In genomic region chr1:39015529-39015928, GRCm38 (mm10) we compare ENCODE assay signal across 24 mouse cellular contexts. TPM values are rescaled to one million over a fixed set of nuclear protein-coding genes. Genes with fewer than 3 reads are reported as not detected.
DNase-seq lines count a peak whose midpoint lies in the region; ATAC-seq lines count a peak whose summit lies in the region.
"Had no signal": no experiment of that assay in that cellular context is flagged by ENCODE, and none has a peak within 500 bp of the region (broad histone marks: within the 10 kb centered on the region; RNA-seq: fewer than 3 reads in every experiment).

No protein-coding gene starts in this region.

- 84% methylated on average over 10 of the region's 10 CpGs for WGBS in hindbrain, embryonic 16.5 days
- 87% methylated on average over 10 of the region's 10 CpGs for WGBS in hindbrain, embryonic 13.5 days
- WGBS in liver, embryonic 16.5 days (ENCODE audit: insufficient replicate concordance): 51% methylated on average over 10 of the region's 10 CpGs
- WGBS in liver, embryonic 12.5 days (ENCODE audit: insufficient replicate concordance): 64% methylated on average over 10 of the region's 10 CpGs
- 77% methylated on average over 10 of the region's 10 CpGs for WGBS in lung, embryonic 15.5 days
- 73% methylated on average over 10 of the region's 10 CpGs for WGBS in neural tube, embryonic 15.5 days

- no peak overlapping the region for H3K9ac ChIP-seq in hindbrain, embryonic 16.5 days (ENCODE audit: low read depth, low read length)
- H3K9ac ChIP-seq in hindbrain, embryonic 13.5 days: no peak overlapping the region
- no peak overlapping the region for H3K9ac ChIP-seq in liver, embryonic 16.5 days (ENCODE audit: low read depth, low read length)
- no peak overlapping the region for H3K9ac ChIP-seq in liver, embryonic 12.5 days
- no peak overlapping the region for H3K9ac ChIP-seq in lung, embryonic 15.5 days
- no peak overlapping the region for H3K9ac ChIP-seq in neural tube, embryonic 15.5 days (replicated peaks)
- H3K9ac ChIP-seq: embryonic facial prominence, embryonic 13.5 days; embryonic facial prominence, embryonic 15.5 days; forebrain, embryonic 12.5 days had no signal

- no peaks in the 10 kb centered on the region for H3K36me3 ChIP-seq in hindbrain, embryonic 16.5 days (ENCODE audit: control insufficient read depth, insufficient read depth, low read length)
- H3K36me3 ChIP-seq in hindbrain, embryonic 13.5 days: no peaks in the 10 kb centered on the region
- no peaks in the 10 kb centered on the region for H3K36me3 ChIP-seq in liver, embryonic 16.5 days (ENCODE audit: control insufficient read depth, insufficient read depth)
- H3K36me3 ChIP-seq in liver, embryonic 12.5 days: no peaks in the 10 kb centered on the region
- H3K36me3 ChIP-seq in lung, embryonic 15.5 days: no peaks in the 10 kb centered on the region
- H3K36me3 ChIP-seq in neural tube, embryonic 15.5 days: no peaks in the 10 kb centered on the region
- H3K36me3 ChIP-seq: embryonic facial prominence, embryonic 13.5 days; embryonic facial prominence, embryonic 15.5 days; forebrain, embryonic 10.5 days; forebrain, embryonic 12.5 days had no signal

- no peaks in the 10 kb centered on the region for H3K27me3 ChIP-seq in hindbrain, embryonic 16.5 days (replicated peaks; ENCODE audit: control insufficient read depth, insufficient read depth, low read length)
- H3K27me3 ChIP-seq in hindbrain, embryonic 13.5 days: no peaks in the 10 kb centered on the region
- H3K27me3 ChIP-seq in liver, embryonic 16.5 days (ENCODE audit: control insufficient read depth, insufficient read depth, low read depth, low read length): no peaks in the 10 kb centered on the region
- H3K27me3 ChIP-seq in liver, embryonic 12.5 days (replicated peaks): no peaks in the 10 kb centered on the region
- H3K27me3 ChIP-seq in lung, embryonic 15.5 days: no peaks in the 10 kb centered on the region
- H3K27me3 ChIP-seq in neural tube, embryonic 15.5 days (replicated peaks): no peaks in the 10 kb centered on the region
- H3K27me3 ChIP-seq: embryonic facial prominence, embryonic 13.5 days; embryonic facial prominence, embryonic 15.5 days; forebrain, embryonic 12.5 days had no signal

- no peaks in the 10 kb centered on the region for H3K4me1 ChIP-seq in hindbrain, embryonic 16.5 days (ENCODE audit: control insufficient read depth, insufficient read depth, low read depth, low read length)
- no peaks in the 10 kb centered on the region for H3K4me1 ChIP-seq in hindbrain, embryonic 13.5 days (replicated peaks)
- no peaks in the 10 kb centered on the region for H3K4me1 ChIP-seq in liver, embryonic 16.5 days (ENCODE audit: control insufficient read depth, low read depth, low read length)
- H3K4me1 ChIP-seq in liver, embryonic 12.5 days: no peaks in the 10 kb centered on the region
- no peaks in the 10 kb centered on the region for H3K4me1 ChIP-seq in lung, embryonic 15.5 days
- H3K4me1 ChIP-seq in neural tube, embryonic 15.5 days: 0 out of 2 replicates have a peak, but pooled peaks cover 1% of the 10 kb centered on the region
- H3K4me1 ChIP-seq: embryonic facial prominence, embryonic 13.5 days; embryonic facial prominence, embryonic 15.5 days; forebrain, embryonic 12.5 days had no signal

- no peak for DNase-seq in lung, postnatal 25 days (ENCODE audit: low spot score)
- DNase-seq in urinary bladder, adult 2 months (ENCODE audit: low spot score): no peak
- DNase-seq: adrenal gland, adult 2 months; adrenal gland, postnatal 10 days; adrenal gland, postnatal 25 days; cerebellum, adult 11 months; cerebellum, adult 18-20 months; cerebellum, adult 8-10 months; cerebellum, adult 9-11 months; cerebellum, postnatal 14 days; cerebellum, postnatal 36 days; embryo, embryonic 11 days had no signal

- 0 out of 2 replicates have a peak, but pooled peaks have one; percentile 30 for ATAC-seq in hindbrain, embryonic 16.5 days
- ATAC-seq in hindbrain, embryonic 13.5 days (ENCODE audit: low FRiP score): no peak
- ATAC-seq in liver, embryonic 16.5 days (ENCODE audit: low read depth): peak; percentile 47
- ATAC-seq in liver, embryonic 12.5 days: no peak
- ATAC-seq in lung, embryonic 15.5 days (ENCODE audit: borderline replicate concordance, extremely low read depth, low FRiP score, low TSS enrichment): 0 out of 2 replicates have a peak, but pooled peaks have one; percentile 27
- ATAC-seq in neural tube, embryonic 15.5 days (ENCODE audit: low FRiP score): 0 out of 2 replicates have a peak, but pooled peaks have one; percentile 21
- ATAC-seq: forebrain, embryonic 14.5 days had no signal

- no peak overlapping the region for H3K4me2 ChIP-seq in hindbrain, embryonic 16.5 days (ENCODE audit: low read length)
- H3K4me2 ChIP-seq in hindbrain, embryonic 13.5 days: no peak overlapping the region
- H3K4me2 ChIP-seq in liver, embryonic 16.5 days (ENCODE audit: low read depth, low read length): no peak overlapping the region
- no peak overlapping the region for H3K4me2 ChIP-seq in liver, embryonic 12.5 days
- H3K4me2 ChIP-seq in lung, embryonic 15.5 days: no peak overlapping the region
- no peak overlapping the region for H3K4me2 ChIP-seq in neural tube, embryonic 15.5 days
- H3K4me2 ChIP-seq: embryonic facial prominence, embryonic 13.5 days; embryonic facial prominence, embryonic 15.5 days; forebrain, embryonic 12.5 days had no signal

- no peaks in the 10 kb centered on the region for H3K9me3 ChIP-seq in hindbrain, embryonic 16.5 days (ENCODE audit: control insufficient read depth, low read length)
- H3K9me3 ChIP-seq in hindbrain, embryonic 13.5 days: no peaks in the 10 kb centered on the region
- H3K9me3 ChIP-seq in liver, embryonic 16.5 days (replicated peaks; ENCODE audit: control insufficient read depth, low read length): no peaks in the 10 kb centered on the region
- no peaks in the 10 kb centered on the region for H3K9me3 ChIP-seq in liver, embryonic 12.5 days (replicated peaks)
- H3K9me3 ChIP-seq in lung, embryonic 15.5 days: no peaks in the 10 kb centered on the region
- H3K9me3 ChIP-seq in neural tube, embryonic 15.5 days (replicated peaks): no peaks in the 10 kb centered on the region
- H3K9me3 ChIP-seq: embryonic facial prominence, embryonic 13.5 days; embryonic facial prominence, embryonic 15.5 days; forebrain, embryonic 10.5 days; forebrain, embryonic 12.5 days had no signal

- no peak overlapping the region for H3K4me3 ChIP-seq in hindbrain, embryonic 16.5 days (ENCODE audit: low read length)
- no peak overlapping the region for H3K4me3 ChIP-seq in hindbrain, embryonic 13.5 days
- no peak overlapping the region for H3K4me3 ChIP-seq in liver, embryonic 16.5 days (ENCODE audit: low read depth, low read length)
- no peak overlapping the region for H3K4me3 ChIP-seq in liver, embryonic 12.5 days
- no peak overlapping the region for H3K4me3 ChIP-seq in lung, embryonic 15.5 days
- H3K4me3 ChIP-seq in neural tube, embryonic 15.5 days (replicated peaks): no peak overlapping the region
- H3K4me3 ChIP-seq: embryonic facial prominence, embryonic 13.5 days; embryonic facial prominence, embryonic 15.5 days; erythroblast, embryonic 14.5 days; forebrain, embryonic 10.5 days; forebrain, embryonic 12.5 days had no signal

- H3K27ac ChIP-seq in hindbrain, embryonic 16.5 days (ENCODE audit: low read depth, low read length): no peak overlapping the region
- no peak overlapping the region for H3K27ac ChIP-seq in hindbrain, embryonic 13.5 days
- H3K27ac ChIP-seq in liver, embryonic 16.5 days (ENCODE audit: low read length): no peak overlapping the region
- H3K27ac ChIP-seq in liver, embryonic 12.5 days: no peak overlapping the region
- no peak overlapping the region for H3K27ac ChIP-seq in lung, embryonic 15.5 days
- H3K27ac ChIP-seq in neural tube, embryonic 15.5 days (replicated peaks): no peak overlapping the region
- H3K27ac ChIP-seq: embryonic facial prominence, embryonic 13.5 days; embryonic facial prominence, embryonic 15.5 days; forebrain, embryonic 10.5 days; forebrain, embryonic 12.5 days had no signal

RNA-seq across cellular contexts. Expression of gene Pdcl3, which starts 30.1 kb away (rescaled TPM):
- polyA plus RNA-seq in hindbrain, embryonic 16.5 days (2015; fragmentation: Nextera tagmentation; extraction: Ambion mirVana): 144 and 165 TPM in 2 replicates
- polyA plus RNA-seq in hindbrain, embryonic 13.5 days (2015; fragmentation: Nextera tagmentation; extraction: Ambion mirVana): 157 and 169 TPM in 2 replicates
- 30.6 and 34.1 TPM in 2 replicates for polyA plus RNA-seq in liver, embryonic 16.5 days (2015; fragmentation: Nextera tagmentation; extraction: Ambion mirVana)
- polyA plus RNA-seq in liver, embryonic 12.5 days (2016; fragmentation: Nextera tagmentation; extraction: Ambion mirVana): 61.0 TPM in 2 replicates
- polyA plus RNA-seq in lung, embryonic 15.5 days (2015; fragmentation: Nextera tagmentation; extraction: Ambion mirVana): 168 and 173 TPM in 2 replicates
- polyA plus RNA-seq in neural tube, embryonic 15.5 days (2015; fragmentation: Nextera tagmentation; extraction: Ambion mirVana): 164 and 171 TPM in 2 replicates
- 252 and 254 TPM in 2 replicates for polyA plus RNA-seq in urinary bladder, adult 2 months (2012; rRNA removed)

Comparison
In these comparisons a context has a peak if more than half of its experiments do, and no peak if none do; other contexts are left out.
1. ATAC-seq: peak in hindbrain, embryonic 16.5 days (single experiment), liver, embryonic 16.5 days (single experiment), lung, embryonic 15.5 days (single experiment) and neural tube, embryonic 15.5 days (single experiment); none in hindbrain, embryonic 13.5 days (single experiment) and liver, embryonic 12.5 days (single experiment).